Mouse (Mus musculus) kidney, embryonic 15.5 days (tissue): ENCODE measurements around the gene Ddx42. TPM values are rescaled to one million over a fixed set of nuclear protein-coding genes. Genes with fewer than 3 reads are reported as not detected.

Experiments used
- ATAC-seq: fragments of 200-750 bp; cut with Nextera tagmentation; replicated peaks from 2 replicates; pipeline ENCODE4 v1.8.0; 2017; ENCODE audit warnings: moderate TSS enrichment; ENCODE audit not compliant: low FRiP score
- H3K27ac ChIP-seq: fragments of 300-500 bp; sonication (generic); 2 replicates; pipeline ENCODE4 v1.5.1; 2015; ENCODE audit warnings: mild to moderate bottlenecking, inconsistent platforms
- H3K27me3 ChIP-seq: fragments of 300-500 bp; sonication (generic); 2 replicates; pipeline ENCODE4 v1.6.1; 2015; ENCODE audit warnings: inconsistent platforms
- H3K36me3 ChIP-seq: fragments of 300-500 bp; sonication (generic); 2 replicates; pipeline ENCODE4 v1.6.1; 2015; ENCODE audit warnings: inconsistent platforms
- H3K4me1 ChIP-seq: fragments of 300-500 bp; sonication (generic); 2 replicates; pipeline ENCODE4 v1.6.1; 2015; ENCODE audit warnings: inconsistent platforms
- H3K4me2 ChIP-seq: fragments of 300-500 bp; sonication (generic); 2 replicates; pipeline ENCODE4 v1.6.1; 2015; ENCODE audit warnings: moderate library complexity, mild to moderate bottlenecking, inconsistent platforms
- H3K4me3 ChIP-seq: fragments of 300-500 bp; sonication (generic); replicated peaks from 2 replicates; pipeline ENCODE4 v1.5.1; 2015; ENCODE audit warnings: mild to moderate bottlenecking, inconsistent platforms
- H3K9ac ChIP-seq: fragments of 300-500 bp; sonication (generic); 2 replicates; pipeline ENCODE4 v1.6.1; 2015; ENCODE audit warnings: mild to moderate bottlenecking, inconsistent platforms
- H3K9me3 ChIP-seq: fragments of 300-500 bp; sonication (generic); replicated peaks from 2 replicates; pipeline ENCODE4 v1.6.1; 2016; ENCODE audit warnings: inconsistent platforms
- WGBS: fragments of 180-500 bp; shearing (Covaris S2); methylation state at CpG from one replicate; pipeline ENCODE4 v1.1.7; 2015; ENCODE audit warnings: mixed read lengths; 5-methylcytosine and 5-hydroxymethylcytosine counted together
- polyA plus RNA-seq: library from polyadenylated mRNA; unstranded; fragments of >200 nt; fragmentation: Nextera tagmentation; extraction: Ambion mirVana; gene quantifications from 2 replicates; pipeline ENCODE4 v1.2.1, GENCODE M21; 2015

The Ddx42 gene
- polyA plus RNA-seq, 1 experiment from 2014 or later: 77.8 TPM

DNA sequence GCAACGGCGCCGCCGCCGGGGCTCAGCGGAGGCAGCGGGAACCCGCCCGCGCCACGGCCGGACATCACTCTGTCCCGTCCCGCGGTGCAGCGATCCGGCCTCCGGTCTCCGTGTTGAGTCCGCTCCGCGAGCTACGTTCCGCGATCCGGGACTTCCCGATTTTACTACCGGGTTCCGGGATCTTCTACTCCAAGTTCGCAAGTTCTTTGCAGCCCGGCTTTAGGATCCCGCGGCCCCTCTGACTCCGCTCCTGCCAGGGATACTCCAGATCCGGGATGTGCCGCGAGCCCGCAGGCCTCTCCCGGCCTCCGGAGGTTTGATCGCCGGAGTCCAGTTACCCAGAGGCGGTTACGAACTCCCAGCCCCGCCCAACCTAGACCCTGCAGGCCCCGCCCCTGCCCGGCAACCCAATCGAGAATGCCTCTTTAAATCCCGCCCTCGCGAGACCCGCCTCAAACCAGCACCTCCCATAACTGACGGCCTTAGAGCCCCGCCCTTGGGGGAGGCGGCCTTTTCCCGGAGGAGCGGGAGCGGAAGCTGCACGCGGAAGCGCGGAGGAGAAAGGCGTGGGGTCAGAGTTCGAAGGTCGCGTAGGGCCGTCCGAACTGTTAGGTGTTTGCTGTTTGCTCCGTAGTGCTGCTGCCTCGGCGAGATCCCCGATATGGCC is 56.1 kb downstream of the Ddx42 start, which contains the start of gene Smarcd2:
Gene Smarcd2 (minus strand): TSS at position 329 of the 667 bp plus-strand sequence.
- H3K27ac ChIP-seq: peak within 1 kb of the TSS; percentile 98
- H3K9ac ChIP-seq: peak within 1 kb of the TSS; percentile 99
- peak within 1 kb of the TSS; percentile 97 for H3K4me3 ChIP-seq
- peak; percentile 94 for ATAC-seq
- H3K36me3 ChIP-seq: peaks cover 8% of the 10 kb centered on the region; the same call in 1 of the 2 replicates
- H3K4me1 ChIP-seq: peaks cover 75% of the 10 kb centered on the region
- under 1% methylated on average over 72 of the region's 72 CpGs for WGBS
- H3K4me2 ChIP-seq: peak within 1 kb of the TSS; percentile 81
- no peaks in the 10 kb centered on the region for H3K9me3 ChIP-seq
- peaks cover under 1% of the 10 kb centered on the region; the same call in 1 of the 2 replicates for H3K27me3 ChIP-seq

DNA sequence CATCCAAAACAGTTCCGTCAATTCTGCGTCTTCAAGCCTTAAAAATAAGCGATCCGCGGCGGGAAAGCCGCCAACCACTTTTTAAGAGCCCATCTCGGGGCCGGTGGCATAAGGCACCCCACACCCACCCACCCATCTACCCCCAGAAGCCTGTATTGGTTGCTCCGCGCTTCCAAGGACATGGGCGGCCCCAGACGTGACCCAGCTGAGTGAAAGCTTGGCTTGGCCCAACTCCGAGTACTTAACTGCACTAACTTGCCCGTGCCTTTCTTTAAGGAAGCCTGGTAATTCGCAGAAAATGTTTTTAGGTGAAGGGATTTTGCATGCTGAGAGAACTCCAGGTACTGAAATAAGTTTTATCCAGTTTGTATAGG is 56.6 kb downstream of the Ddx42 start:
- 13% methylated on average over 16 of the region's 16 CpGs for WGBS

DNA sequence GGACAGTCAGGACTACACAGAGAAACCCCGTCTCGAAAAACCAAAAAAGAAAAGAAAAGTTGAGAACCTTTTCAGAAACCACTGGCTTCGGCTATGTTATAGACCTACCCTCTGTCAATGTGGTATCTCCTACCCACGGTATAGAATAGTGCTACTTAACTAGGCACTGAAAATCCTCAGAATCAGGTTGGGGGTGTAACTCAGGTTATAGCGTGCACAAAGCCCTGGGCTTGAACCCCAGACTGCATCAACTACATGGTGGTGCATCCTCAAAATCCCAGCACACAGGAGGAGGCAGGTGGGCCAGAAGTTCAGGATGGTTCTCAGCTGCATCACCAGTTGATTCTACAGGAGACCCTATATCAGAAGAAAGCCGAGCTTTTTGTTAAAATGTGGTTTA is 57.1 kb downstream of the Ddx42 start:
- peak overlapping the region; percentile 80 for H3K4me2 ChIP-seq
- 89% methylated on average over 6 of the region's 6 CpGs for WGBS
- H3K9me3 ChIP-seq: no peaks in the 10 kb centered on the region
- H3K4me3 ChIP-seq: peak overlapping the region; percentile 97
- H3K9ac ChIP-seq: no peak overlapping the region
- peak overlapping the region; percentile 98 for H3K27ac ChIP-seq
- ATAC-seq: no peak
- H3K36me3 ChIP-seq: peaks cover 6% of the 10 kb centered on the region; the same call in 1 of the 2 replicates
- H3K27me3 ChIP-seq: peaks cover 5% of the 10 kb centered on the region; the same call in 1 of the 2 replicates
- peaks cover 64% of the 10 kb centered on the region for H3K4me1 ChIP-seq

More for the DNA sequence above, 56.6 kb downstream of the Ddx42 start:
- peak overlapping the region; percentile 53 for H3K9ac ChIP-seq
- peaks cover 69% of the 10 kb centered on the region for H3K4me1 ChIP-seq
- H3K9me3 ChIP-seq: no peaks in the 10 kb centered on the region
- H3K4me2 ChIP-seq: peak overlapping the region; percentile 80
- ATAC-seq: no peak
- H3K27ac ChIP-seq: peak overlapping the region; percentile 98
- H3K4me3 ChIP-seq: peak overlapping the region; percentile 97
- peaks cover 6% of the 10 kb centered on the region; the same call in 1 of the 2 replicates for H3K36me3 ChIP-seq
- peaks cover 5% of the 10 kb centered on the region; the same call in 1 of the 2 replicates for H3K27me3 ChIP-seq

DNA sequence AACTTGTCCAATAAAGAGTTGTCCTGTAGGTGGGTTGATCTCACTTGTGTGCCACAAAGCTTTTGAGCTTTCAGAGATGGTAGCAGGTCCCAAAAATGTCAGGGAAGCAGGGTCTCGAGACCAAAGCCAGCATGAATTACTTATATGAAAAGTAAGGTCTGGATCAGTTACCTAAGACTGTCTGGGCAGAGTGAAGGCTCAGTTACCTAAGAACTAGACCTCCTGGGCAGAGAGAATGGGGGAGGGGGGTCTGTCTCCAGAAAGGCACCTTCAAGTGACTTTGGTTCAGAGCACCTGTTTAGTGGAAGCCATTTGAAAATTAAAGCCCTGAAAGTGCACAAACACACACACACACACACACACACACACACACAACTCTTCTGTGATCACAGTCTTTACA is 57.6 kb downstream of the Ddx42 start:
- H3K27me3 ChIP-seq: peaks cover 5% of the 10 kb centered on the region; the same call in 1 of the 2 replicates

DNA sequence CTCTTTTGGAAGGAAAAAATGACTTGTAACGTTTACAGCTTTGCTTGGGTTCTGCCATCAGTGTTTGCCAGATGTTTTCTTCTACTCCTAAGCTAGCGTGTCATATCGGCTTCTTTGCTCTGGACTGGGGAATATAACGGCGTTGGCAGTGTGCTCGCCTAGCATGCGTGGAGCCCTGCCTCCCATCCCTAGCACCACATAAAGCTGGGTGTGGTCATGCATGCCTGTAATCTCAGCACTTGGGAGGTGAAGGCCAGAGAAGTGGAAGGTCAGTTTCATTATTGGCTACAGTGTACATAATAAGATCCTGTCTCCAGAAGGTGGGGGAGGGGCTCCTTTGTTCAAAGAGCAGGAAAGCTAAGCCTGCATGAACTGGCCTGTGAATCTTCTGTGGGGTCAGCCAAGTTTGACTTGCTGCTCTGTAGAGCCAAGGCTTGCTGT is 58.3 kb downstream of the Ddx42 start:
- Histone ChIP-seq H3K9ac (no peak overlapping the region), H3K36me3 (peaks cover 6% of the 10 kb centered on the region; the same call in 1 of the 2 replicates), H3K4me3 (no peak overlapping the region), H3K4me1 (peaks cover 56% of the 10 kb centered on the region), H3K27me3 (peaks cover 5% of the 10 kb centered on the region; the same call in 1 of the 2 replicates), H3K27ac (peak overlapping the region; percentile 98), H3K9me3 (no peaks in the 10 kb centered on the region), H3K4me2 (peak overlapping the region; percentile 23)
- ATAC-seq: peak; percentile 9; the same call in 1 of the 2 replicates
- 42% methylated on average over 7 of the region's 7 CpGs for WGBS

More for the DNA sequence above, 57.6 kb downstream of the Ddx42 start:
- no peak overlapping the region for H3K9ac ChIP-seq
- ATAC-seq: no peak
- WGBS: 59% methylated on average over 1 of the region's 1 CpGs
- H3K9me3 ChIP-seq: no peaks in the 10 kb centered on the region
- H3K4me3 ChIP-seq: no peak overlapping the region
- no peak overlapping the region for H3K4me2 ChIP-seq
- peak overlapping the region; percentile 98 for H3K27ac ChIP-seq
- H3K4me1 ChIP-seq: peaks cover 59% of the 10 kb centered on the region
- H3K36me3 ChIP-seq: peaks cover 6% of the 10 kb centered on the region; the same call in 1 of the 2 replicates

DNA sequence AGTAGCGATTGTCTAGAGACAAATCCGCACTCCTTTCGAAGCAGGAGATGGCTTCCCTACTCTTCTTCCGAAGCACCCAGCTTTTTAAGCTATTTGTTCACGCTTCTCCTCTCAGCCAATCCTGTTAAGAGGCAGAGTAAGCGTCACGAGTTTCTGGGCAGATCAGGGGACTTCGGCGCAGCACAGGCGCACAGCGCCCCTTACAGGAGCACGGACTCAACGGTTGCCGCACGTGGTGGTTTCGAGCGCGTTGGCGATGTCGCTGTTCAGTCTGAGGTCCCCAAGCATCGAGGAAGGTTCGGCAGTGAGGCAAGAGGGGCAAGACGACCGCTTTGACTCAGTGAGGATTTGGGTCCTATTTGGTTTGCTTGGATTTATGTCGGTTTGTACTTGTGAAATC is 59.7 kb downstream of the Ddx42 start, which contains the start of gene Tcam1:
Gene Tcam1 (plus strand): TSS at position 219 of the 400 bp plus-strand sequence.
- Histone ChIP-seq H3K4me1 (peaks cover 42% of the 10 kb centered on the region), H3K9me3 (no peaks in the 10 kb centered on the region), H3K36me3 (no peaks in the 10 kb centered on the region), H3K9ac (peak within 1 kb of the TSS; percentile 18; the same call in 1 of the 2 replicates), H3K27me3 (peaks cover 5% of the 10 kb centered on the region; the same call in 1 of the 2 replicates), H3K27ac (peak within 1 kb of the TSS; percentile 98), H3K4me2 (peak within 1 kb of the TSS; percentile 54), H3K4me3 (peak within 1 kb of the TSS; percentile 24)
- WGBS: 7% methylated on average over 25 of the region's 25 CpGs
- peak; percentile 23; the same call in 1 of the 2 replicates for ATAC-seq

DNA sequence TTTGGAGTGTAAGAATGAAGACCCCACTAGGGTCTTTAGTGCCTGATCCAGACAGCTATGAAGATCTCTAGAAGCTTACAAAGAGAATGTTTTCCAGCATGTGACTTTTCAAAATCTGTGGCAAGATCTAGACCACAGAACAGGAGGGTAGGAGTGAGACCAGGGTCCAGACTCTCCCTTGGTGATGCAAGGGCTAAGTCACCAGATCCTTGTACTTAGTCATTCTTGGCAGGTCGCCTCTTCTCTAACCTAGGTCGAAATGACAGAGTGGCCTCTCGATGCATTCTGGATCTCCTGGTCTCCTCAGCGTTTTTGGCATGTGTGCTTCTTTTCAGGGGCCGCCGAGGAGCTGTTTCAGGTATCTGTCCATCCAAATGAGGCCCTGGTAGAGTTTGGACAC is 65.7 kb downstream of the Ddx42 start:
- WGBS: 86% methylated on average over 6 of the region's 6 CpGs
- H3K36me3 ChIP-seq: no peaks in the 10 kb centered on the region

DNA sequence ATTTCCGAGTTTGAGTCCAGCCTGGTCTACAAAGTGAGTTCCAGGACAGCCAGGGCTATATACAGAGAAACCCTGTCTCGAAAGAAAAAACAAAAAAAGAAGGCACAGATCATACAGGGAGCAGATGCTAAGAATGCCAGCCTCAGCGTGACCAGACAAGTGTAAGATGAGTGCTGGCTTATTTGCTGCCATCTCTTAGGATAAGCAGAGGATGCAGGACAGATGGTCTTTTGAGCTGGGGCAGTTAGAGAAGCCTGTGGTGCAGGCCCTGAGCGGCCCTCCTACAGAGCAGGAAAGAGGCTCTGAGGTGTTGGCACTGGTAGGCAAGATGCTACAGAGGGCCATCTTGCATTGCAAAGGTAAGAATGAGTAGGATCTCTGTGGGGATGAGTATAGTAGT is 66.6 kb downstream of the Ddx42 start:
- no peaks in the 10 kb centered on the region for H3K27me3 ChIP-seq
- no peak overlapping the region for H3K9ac ChIP-seq
- WGBS: 76% methylated on average over 4 of the region's 4 CpGs
- no peaks in the 10 kb centered on the region for H3K4me1 ChIP-seq
- no peaks in the 10 kb centered on the region for H3K9me3 ChIP-seq
- H3K36me3 ChIP-seq: no peaks in the 10 kb centered on the region
- H3K27ac ChIP-seq: no peak overlapping the region
- no peak overlapping the region for H3K4me3 ChIP-seq
- no peak overlapping the region for H3K4me2 ChIP-seq
- ATAC-seq: no peak

More for the DNA sequence above, 65.7 kb downstream of the Ddx42 start:
- no peak overlapping the region for H3K4me3 ChIP-seq
- H3K9me3 ChIP-seq: no peaks in the 10 kb centered on the region
- no peak for ATAC-seq
- H3K27ac ChIP-seq: no peak overlapping the region
- H3K27me3 ChIP-seq: peaks cover 5% of the 10 kb centered on the region; the same call in 1 of the 2 replicates
- no peak overlapping the region for H3K4me2 ChIP-seq
- H3K9ac ChIP-seq: no peak overlapping the region
- H3K4me1 ChIP-seq: no peaks in the 10 kb centered on the region

DNA sequence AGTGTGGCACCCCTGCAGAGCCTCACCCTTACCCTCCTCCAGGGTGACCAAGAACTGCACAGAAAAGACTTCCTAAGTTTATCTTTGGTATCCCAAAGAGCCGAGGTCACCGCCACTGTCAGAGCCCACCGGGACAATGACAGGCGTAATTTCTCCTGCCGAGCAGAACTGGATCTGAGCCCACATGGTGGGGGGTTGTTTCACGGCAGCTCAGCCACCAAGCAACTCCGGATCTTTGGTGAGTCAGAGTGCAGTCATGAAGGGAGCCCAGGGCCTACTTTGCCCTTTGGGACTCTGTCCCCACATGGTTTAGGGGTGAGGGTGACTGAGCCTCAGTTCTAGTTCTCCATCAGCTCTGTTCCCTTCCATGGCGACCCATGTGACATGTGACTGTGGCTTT is 67.4 kb downstream of the Ddx42 start:
- WGBS: 67% methylated on average over 8 of the region's 8 CpGs
- no peak overlapping the region for H3K4me2 ChIP-seq

DNA sequence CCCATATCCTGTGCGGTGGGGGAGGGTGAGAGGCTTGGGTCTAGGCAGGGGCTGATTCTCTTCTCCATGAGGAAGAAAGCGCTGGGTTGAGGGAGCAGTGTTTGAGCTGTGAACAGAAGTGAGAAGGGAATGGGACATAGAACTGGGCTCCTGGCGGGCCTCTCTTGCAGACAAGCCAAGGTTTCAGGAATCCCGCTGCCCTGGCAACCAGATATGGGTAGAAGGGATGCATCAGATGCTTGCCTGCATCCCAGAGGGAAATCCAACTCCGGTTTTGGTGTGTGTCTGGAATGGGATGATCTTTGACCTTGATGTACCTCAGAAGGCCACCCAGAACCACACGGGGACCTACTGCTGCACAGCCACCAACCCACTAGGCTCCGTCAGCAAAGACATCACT is 69.5 kb downstream of the Ddx42 start:
- 87% methylated on average over 7 of the region's 7 CpGs for whole genome bisulfite sequencing
- Histone ChIP-seq H3K36me3 (no peaks in the 10 kb centered on the region), H3K27ac (no peak overlapping the region), H3K4me2 (no peak overlapping the region), H3K27me3 (no peaks in the 10 kb centered on the region), H3K4me3 (no peak overlapping the region), H3K9me3 (no peaks in the 10 kb centered on the region), H3K9ac (no peak overlapping the region), H3K4me1 (no peaks in the 10 kb centered on the region)
- no peak for ATAC-seq

More for the DNA sequence above, 67.4 kb downstream of the Ddx42 start:
- H3K27ac ChIP-seq: no peak overlapping the region
- H3K36me3 ChIP-seq: no peaks in the 10 kb centered on the region
- H3K4me3 ChIP-seq: no peak overlapping the region
- H3K9ac ChIP-seq: no peak overlapping the region
- H3K9me3 ChIP-seq: no peaks in the 10 kb centered on the region
- H3K27me3 ChIP-seq: no peaks in the 10 kb centered on the region
- H3K4me1 ChIP-seq: no peaks in the 10 kb centered on the region
- no peak for ATAC-seq

DNA sequence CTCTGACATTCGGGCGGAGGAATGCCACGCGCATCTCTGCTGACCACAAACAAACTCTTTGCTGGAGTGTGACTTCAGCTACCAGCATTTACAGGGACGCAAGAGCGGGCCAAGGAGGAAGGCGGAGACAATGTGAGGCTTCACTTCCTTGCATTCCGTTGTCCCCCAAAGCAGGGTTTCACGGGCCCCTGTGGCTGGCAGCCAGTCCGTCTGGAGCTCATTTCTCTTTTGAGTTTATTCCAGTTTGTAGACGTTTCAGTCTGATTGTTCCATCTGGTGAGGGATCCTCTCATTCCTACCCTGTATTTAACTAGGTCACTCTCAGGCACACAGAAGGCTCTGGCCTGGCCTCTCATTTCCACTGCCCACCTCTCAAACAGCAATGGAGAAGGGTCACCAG is 70.3 kb downstream of the Ddx42 start:
- Histone ChIP-seq H3K4me1 (no peaks in the 10 kb centered on the region), H3K36me3 (no peaks in the 10 kb centered on the region), H3K4me2 (no peak overlapping the region), H3K9me3 (no peaks in the 10 kb centered on the region), H3K4me3 (no peak overlapping the region), H3K27me3 (no peaks in the 10 kb centered on the region), H3K9ac (no peak overlapping the region; the same call in 1 of the 2 replicates), H3K27ac (no peak overlapping the region)
- 78% methylated on average over 11 of the region's 11 CpGs for WGBS
- no peak for ATAC-seq

DNA sequence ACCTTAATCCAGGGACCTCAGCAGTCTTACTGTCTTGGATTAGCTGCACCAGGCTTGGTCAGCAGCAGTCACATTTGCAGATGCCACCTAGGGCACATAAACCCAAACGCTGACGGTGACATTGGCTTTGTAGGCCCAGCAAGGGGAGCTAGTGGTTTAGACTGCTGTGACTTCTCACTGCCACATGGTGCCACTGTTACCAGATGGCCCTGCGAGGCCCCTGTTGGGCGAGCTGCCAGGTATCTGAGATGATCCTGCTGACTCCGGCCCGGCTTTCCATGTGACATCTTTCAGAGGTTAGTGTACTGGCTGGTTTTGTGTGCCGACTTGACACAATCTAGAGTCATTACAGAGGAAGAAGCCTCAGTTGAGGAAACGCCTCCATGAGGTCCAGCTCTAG is 72.6 kb downstream of the Ddx42 start:
- Histone ChIP-seq H3K27ac (no peak overlapping the region), H3K4me3 (no peak overlapping the region), H3K9ac (no peak overlapping the region), H3K4me1 (no peaks in the 10 kb centered on the region), H3K4me2 (no peak overlapping the region), H3K27me3 (no peaks in the 10 kb centered on the region), H3K36me3 (no peaks in the 10 kb centered on the region), H3K9me3 (no peaks in the 10 kb centered on the region)
- ATAC-seq: no peak
- 56% methylated on average over 8 of the region's 8 CpGs for WGBS
